ENCODE assay signal across 10 mouse cellular contexts in the genomic region with DNA sequence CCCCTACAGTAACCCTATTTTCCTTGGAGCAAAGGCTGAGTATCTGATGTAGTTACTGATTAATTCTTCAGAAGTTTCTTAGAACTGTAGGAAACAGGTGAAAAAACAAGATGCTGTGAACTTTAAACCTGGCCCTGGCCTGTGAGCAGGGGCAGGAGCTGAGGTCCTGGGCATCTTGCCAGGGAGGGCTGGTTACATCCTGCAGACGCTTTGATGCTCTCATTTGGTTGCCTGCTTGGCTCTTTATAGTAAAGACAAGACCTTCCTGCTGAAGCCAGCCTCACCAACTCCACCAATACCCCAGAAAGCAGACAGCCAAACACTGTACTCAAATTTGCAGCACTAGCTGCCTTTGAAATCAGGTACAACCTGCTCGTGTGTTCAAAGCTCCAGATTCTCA. TPM values are rescaled to one million over a fixed set of nuclear protein-coding genes. Genes with fewer than 3 reads are reported as not detected.
DNase-seq lines count a peak whose midpoint lies in the region; ATAC-seq and TF ChIP-seq lines count a peak whose summit lies in the region.
"Had no signal": no experiment of that assay in that cellular context is flagged by ENCODE, and none has a peak within 500 bp of the region (broad histone marks: within the 10 kb centered on the region; RNA-seq: fewer than 3 reads in every experiment).

No protein-coding gene starts in this region.

- H3K27me3 ChIP-seq in kidney, embryonic 15.5 days: no peaks in the 10 kb centered on the region
- no peaks in the 10 kb centered on the region for H3K27me3 ChIP-seq in stomach, embryonic 15.5 days (replicated peaks)
- no peaks in the 10 kb centered on the region for H3K27me3 ChIP-seq in midbrain, embryonic 10.5 days (ENCODE audit: low read depth, poor library complexity, severe bottlenecking)
- H3K27me3 ChIP-seq: embryonic facial prominence, embryonic 12.5 days; lung, embryonic 15.5 days had no signal

- peak; percentile 55 for DNase-seq in gastrocnemius, adult 2 months
- no peak for DNase-seq in gastrocnemius, postnatal 4 days (ENCODE audit: low spot score in 2 of 2)
- DNase-seq in 416B (ENCODE audit: low read depth): peak; percentile 21
- peak; percentile 79 for DNase-seq in cerebellum, adult 9-10 months
- no peak for DNase-seq in midbrain, embryonic 10.5 days (ENCODE audit: low spot score)
- DNase-seq in left cerebral cortex, postnatal 25 days (ENCODE audit: low spot score in 2 of 2): no peak

- H3K36me3 ChIP-seq in kidney, embryonic 15.5 days: no peaks in the 10 kb centered on the region
- H3K36me3 ChIP-seq in stomach, embryonic 15.5 days: no peaks in the 10 kb centered on the region
- no peaks in the 10 kb centered on the region for H3K36me3 ChIP-seq in midbrain, embryonic 10.5 days
- H3K36me3 ChIP-seq: embryonic facial prominence, embryonic 12.5 days; lung, embryonic 15.5 days had no signal

- ATAC-seq in kidney, embryonic 15.5 days (replicated peaks; ENCODE audit: low FRiP score): peak; percentile 86
- ATAC-seq in stomach, embryonic 15.5 days (ENCODE audit: insufficient read depth, low FRiP score, low read depth): peak; percentile 41; the same call in 1 of the 2 replicates

- H3K27ac ChIP-seq in gastrocnemius, adult 2 months: no peak overlapping the region
- H3K27ac ChIP-seq in kidney, embryonic 15.5 days: peak overlapping the region; percentile 82
- H3K27ac ChIP-seq in stomach, embryonic 15.5 days: 0 out of 2 replicates have a peak overlapping the region, but pooled peaks have one; percentile 6
- no peak overlapping the region for H3K27ac ChIP-seq in midbrain, embryonic 10.5 days (replicated peaks)
- H3K27ac ChIP-seq: embryonic facial prominence, embryonic 12.5 days; lung, embryonic 15.5 days had no signal

- no peak overlapping the region for H3K9ac ChIP-seq in kidney, embryonic 15.5 days
- H3K9ac ChIP-seq in stomach, embryonic 15.5 days: no peak overlapping the region
- H3K9ac ChIP-seq: embryonic facial prominence, embryonic 12.5 days; lung, embryonic 15.5 days had no signal

- WGBS in kidney, embryonic 15.5 days: 36% methylated on average over 2 of the region's 2 CpGs
- WGBS in stomach, embryonic 15.5 days: 58% methylated on average over 2 of the region's 2 CpGs
- WGBS in midbrain, embryonic 10.5 days: 84% methylated on average over 2 of the region's 2 CpGs

- H3K9me3 ChIP-seq in kidney, embryonic 15.5 days (replicated peaks): no peaks in the 10 kb centered on the region; the same call in 1 of the 2 replicates
- H3K9me3 ChIP-seq in stomach, embryonic 15.5 days: no peaks in the 10 kb centered on the region
- 0 out of 2 replicates have a peak, but pooled peaks cover 1% of the 10 kb centered on the region for H3K9me3 ChIP-seq in midbrain, embryonic 10.5 days (replicated peaks)
- H3K9me3 ChIP-seq: embryonic facial prominence, embryonic 12.5 days; lung, embryonic 15.5 days had no signal

- intact Hi-C loops in gastrocnemius, adult 2 months (cut with DNase I): no loop called here
- intact Hi-C loops in left cerebral cortex, postnatal 25 days (cut with DNase I): no loop called here

- no peak overlapping the region for H3K4me2 ChIP-seq in kidney, embryonic 15.5 days
- H3K4me2 ChIP-seq in stomach, embryonic 15.5 days: no peak overlapping the region
- H3K4me2 ChIP-seq: embryonic facial prominence, embryonic 12.5 days; lung, embryonic 15.5 days had no signal

- no peak for TF ChIP-seq CTCF in gastrocnemius, adult 2 months (IDR thresholded peaks at IDR 0.05)

- H3K4me3 ChIP-seq in gastrocnemius, adult 2 months: no peak overlapping the region
- no peak overlapping the region for H3K4me3 ChIP-seq in kidney, embryonic 15.5 days (replicated peaks)
- H3K4me3 ChIP-seq in stomach, embryonic 15.5 days (replicated peaks): no peak overlapping the region
- H3K4me3 ChIP-seq in midbrain, embryonic 10.5 days: no peak overlapping the region
- H3K4me3 ChIP-seq: embryonic facial prominence, embryonic 12.5 days; lung, embryonic 15.5 days had no signal

- H3K4me1 ChIP-seq in kidney, embryonic 15.5 days: peaks cover 32% of the 10 kb centered on the region
- H3K4me1 ChIP-seq in stomach, embryonic 15.5 days: 0 out of 2 replicates have a peak, but pooled peaks cover 12% of the 10 kb centered on the region
- H3K4me1 ChIP-seq in midbrain, embryonic 10.5 days: 0 out of 2 replicates have a peak, but pooled peaks cover 4% of the 10 kb centered on the region

RNA-seq across cellular contexts. Expression of a gene that starts 11.4 kb away (rescaled TPM):
- total RNA-seq in gastrocnemius, adult 2 months (2021): 10 to 100 TPM; 13.8 to 20.4 TPM
- total RNA-seq in gastrocnemius, postnatal 4 days (2021): 1 to 10 TPM; 7.5 to 9.4 TPM
- 17.0 and 17.3 TPM in 2 replicates for polyA plus RNA-seq in kidney, embryonic 15.5 days (2015; fragmentation: Nextera tagmentation; extraction: Ambion mirVana)
- polyA plus RNA-seq in stomach, embryonic 15.5 days (2015; fragmentation: Nextera tagmentation; extraction: Ambion mirVana): 32.7 and 36.0 TPM in 2 replicates
- 3.2 and 5.3 TPM in 2 replicates for polyA plus RNA-seq in midbrain, embryonic 10.5 days (2016; fragmentation: Nextera tagmentation; extraction: Ambion mirVana)
- 10 to 100 TPM; 24.8 to 25.9 TPM for total RNA-seq in left cerebral cortex, postnatal 25 days (2021)

Comparison
In these comparisons a context has a peak if more than half of its experiments do, and no peak if none do; other contexts are left out.
1. DNase-seq: peak in gastrocnemius, adult 2 months (single experiment), 416B (single experiment) and cerebellum, adult 9-10 months (single experiment); none in gastrocnemius, postnatal 4 days (0 of 2), midbrain, embryonic 10.5 days (single experiment) and left cerebral cortex, postnatal 25 days (0 of 2).
2. H3K27ac ChIP-seq: peak in kidney, embryonic 15.5 days (single experiment) and stomach, embryonic 15.5 days (single experiment); none in gastrocnemius, adult 2 months (single experiment) and midbrain, embryonic 10.5 days (single experiment).